Mouse (Mus musculus) forebrain, embryonic 16.5 days (tissue): ENCODE measurements around the gene Hoxa4. TPM values are rescaled to one million over a fixed set of nuclear protein-coding genes. Genes with fewer than 3 reads are reported as not detected.

ENCODE experiments used
- ATAC-seq: fragments of 200-750 bp; cut with Nextera tagmentation; 2 replicates; pipeline ENCODE4 v1.8.0; 2017; ENCODE audit warnings: mild to moderate bottlenecking, moderate library complexity
- H3K27ac ChIP-seq: fragments of 300-500 bp; sonication (generic); 2 replicates; pipeline ENCODE4 v1.5.1; 2014; ENCODE audit warnings: low read length, control low read depth
- H3K27me3 ChIP-seq: fragments of 300-500 bp; sonication (generic); replicated peaks from 2 replicates; pipeline ENCODE4 v1.6.1; 2014; ENCODE audit warnings: low read length; ENCODE audit not compliant: control insufficient read depth, insufficient read depth
- H3K36me3 ChIP-seq: fragments of 300-500 bp; sonication (generic); 2 replicates; pipeline ENCODE4 v1.6.1; 2014; ENCODE audit not compliant: control insufficient read depth, insufficient read depth
- H3K4me1 ChIP-seq: fragments of 300-500 bp; sonication (generic); replicated peaks from 2 replicates; pipeline ENCODE4 v1.6.1; 2014; ENCODE audit warnings: low read length; ENCODE audit not compliant: control insufficient read depth, insufficient read depth
- H3K4me2 ChIP-seq: fragments of 300-500 bp; sonication (generic); 2 replicates; pipeline ENCODE4 v1.6.1; 2014; ENCODE audit warnings: mild to moderate bottlenecking, low read length, control low read depth
- H3K4me3 ChIP-seq: fragments of 300-500 bp; sonication (generic); replicated peaks from 2 replicates; pipeline ENCODE4 v1.5.1; 2014; ENCODE audit warnings: mild to moderate bottlenecking, low read length, control low read depth
- H3K9ac ChIP-seq: fragments of 300-500 bp; sonication (generic); replicated peaks from 2 replicates; pipeline ENCODE4 v1.6.1; 2014; ENCODE audit warnings: low read depth, low read length, control low read depth
- H3K9me3 ChIP-seq: fragments of 300-500 bp; sonication (generic); 2 replicates; pipeline ENCODE4 v1.6.1; 2016; ENCODE audit warnings: low read length; ENCODE audit not compliant: control insufficient read depth
- WGBS: fragments of 180-500 bp; shearing (Covaris S2); extraction: QIAGEN DNeasy Blood & Tissue Kit; methylation state at CpG from one replicate; pipeline ENCODE4 v1.1.7; 2014; 5-methylcytosine and 5-hydroxymethylcytosine counted together
- polyA plus RNA-seq: library from polyadenylated mRNA; unstranded; fragments of >200 nt; fragmentation: Nextera tagmentation; extraction: Ambion mirVana; gene quantifications from 2 replicates; pipeline ENCODE4 v1.2.1, GENCODE M21; 2015

The Hoxa4 gene
- polyA plus RNA-seq, 1 experiment from 2014 or later, result not detected

DNA sequence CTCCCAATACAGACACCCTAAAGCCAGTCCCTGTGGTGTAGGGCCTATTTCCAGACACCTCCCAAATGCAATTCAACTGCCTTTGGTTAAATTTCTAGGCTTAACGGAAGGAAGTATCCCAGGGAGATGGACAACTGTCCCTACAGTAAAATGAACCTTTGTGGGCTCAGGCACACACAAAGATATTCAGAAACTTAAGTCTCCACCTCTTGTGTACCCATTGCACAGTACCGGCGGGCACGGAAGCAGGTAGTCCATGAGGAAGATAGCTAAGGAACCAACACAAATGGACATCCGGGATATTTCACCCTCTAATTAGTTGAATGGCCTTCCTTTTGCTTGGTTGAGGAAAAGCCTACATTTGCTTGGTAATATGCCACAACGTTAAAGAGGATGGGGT lies 15.2 kb downstream of the Hoxa4 start:
- Histone ChIP-seq H3K27ac (no peak overlapping the region), H3K9me3 (no peaks in the 10 kb centered on the region), H3K4me3 (no peak overlapping the region), H3K27me3 (peaks cover 88% of the 10 kb centered on the region), H3K4me1 (0 out of 2 replicates have a peak, but pooled peaks cover 3% of the 10 kb centered on the region), H3K4me2 (no peak overlapping the region), H3K36me3 (no peaks in the 10 kb centered on the region), H3K9ac (no peak overlapping the region)
- ATAC-seq, result no peak
- 3% methylated on average over 6 of the region's 6 CpGs for WGBS

DNA sequence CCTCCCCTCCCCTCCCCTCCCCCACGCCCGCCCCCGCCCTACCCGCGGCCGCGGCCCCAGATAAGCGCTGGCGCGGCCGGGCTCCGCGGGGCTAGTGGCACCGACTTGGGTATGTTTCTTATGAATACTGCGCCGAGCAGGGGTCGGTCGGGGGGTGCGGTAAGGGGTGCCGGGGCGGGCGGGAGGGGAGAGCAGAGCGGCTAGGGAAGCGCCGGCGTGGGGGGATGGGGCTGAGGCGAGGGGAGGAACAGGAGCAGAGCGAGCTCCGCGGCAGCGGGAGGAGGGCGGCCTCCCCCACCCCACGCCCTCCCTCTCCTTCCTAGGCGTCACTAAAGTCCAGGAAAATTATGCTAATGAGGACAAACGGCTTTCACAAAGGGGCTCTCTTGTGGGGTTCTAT lies 15.7 kb downstream of the Hoxa4 start:
- H3K36me3 ChIP-seq, result no peaks in the 10 kb centered on the region
- no peak overlapping the region for H3K4me2 ChIP-seq
- no peak overlapping the region for H3K9ac ChIP-seq
- WGBS, result 2% methylated on average over 25 of the region's 35 CpGs
- 0 out of 2 replicates have a peak, but pooled peaks cover 3% of the 10 kb centered on the region for H3K4me1 ChIP-seq
- no peaks in the 10 kb centered on the region for H3K9me3 ChIP-seq
- H3K4me3 ChIP-seq, result no peak overlapping the region
- ATAC-seq, result no peak
- peaks cover 88% of the 10 kb centered on the region for H3K27me3 ChIP-seq
- no peak overlapping the region for H3K27ac ChIP-seq

DNA sequence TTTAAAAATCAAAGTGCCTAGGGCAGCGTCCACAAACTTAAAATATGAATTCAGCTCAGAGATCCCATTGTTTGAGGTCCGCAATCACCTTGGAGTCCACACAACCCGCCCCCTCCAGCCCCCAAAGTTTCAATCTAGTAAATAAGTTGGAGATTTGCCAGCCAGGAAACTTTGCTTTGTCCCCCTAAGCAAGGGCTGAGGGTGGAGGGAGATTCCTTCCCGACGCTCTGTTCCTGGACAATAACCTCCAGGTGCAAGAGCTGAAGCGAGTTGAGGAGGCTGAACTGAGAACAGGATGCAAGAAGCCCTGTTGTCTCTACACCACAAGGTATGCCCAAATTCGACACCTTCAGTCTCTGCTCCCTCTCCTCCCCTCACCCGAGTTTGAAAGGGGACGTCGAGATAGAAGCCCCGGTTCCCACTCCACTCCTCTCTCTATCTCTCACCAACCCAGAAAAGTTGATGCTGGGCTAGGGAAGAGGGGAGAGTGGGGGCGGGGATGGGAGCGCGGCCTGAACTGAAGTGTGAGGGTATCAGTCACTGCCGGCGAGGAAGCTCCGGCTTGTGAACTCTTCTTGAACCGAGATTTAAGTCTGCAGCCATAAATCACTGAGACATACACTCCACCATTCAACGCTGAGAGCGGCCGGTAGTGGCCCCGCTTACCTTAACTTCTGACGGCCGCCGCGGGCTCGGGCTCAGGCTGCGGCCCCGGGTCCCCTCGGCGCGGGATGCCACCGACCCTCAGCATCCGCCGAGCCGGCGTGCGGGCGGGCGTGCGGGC lies 16.4 kb downstream of the Hoxa4 start:
- 0 out of 2 replicates have a peak, but pooled peaks cover 3% of the 10 kb centered on the region for H3K4me1 ChIP-seq
- H3K27ac ChIP-seq, result no peak overlapping the region
- ATAC-seq, result no peak
- H3K36me3 ChIP-seq, result no peaks in the 10 kb centered on the region
- H3K9me3 ChIP-seq, result no peaks in the 10 kb centered on the region
- under 1% methylated on average over 41 of the region's 41 CpGs for WGBS
- H3K27me3 ChIP-seq, result peaks cover 88% of the 10 kb centered on the region
- no peak overlapping the region for H3K4me3 ChIP-seq
- no peak overlapping the region for H3K4me2 ChIP-seq
- H3K9ac ChIP-seq, result no peak overlapping the region

DNA sequence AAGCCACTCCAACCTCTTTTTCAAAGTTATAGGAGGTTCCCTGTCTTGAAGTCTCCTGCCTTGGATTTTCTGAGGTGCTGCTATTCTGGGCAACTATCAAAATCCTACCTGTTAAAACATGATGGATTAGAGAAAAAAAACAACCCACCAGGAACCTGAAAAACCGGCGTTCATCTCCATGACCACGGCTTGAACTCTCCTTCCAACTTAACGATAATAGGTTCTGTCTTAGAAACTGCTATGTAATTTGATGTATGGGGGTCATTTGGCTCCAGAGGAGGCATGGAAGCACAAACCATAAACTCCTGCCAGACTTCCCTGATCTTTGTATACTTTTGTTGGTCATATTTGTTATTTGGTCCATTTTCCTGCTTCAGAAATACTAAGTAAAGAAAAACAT lies 17.9 kb downstream of the Hoxa4 start:
- H3K27ac ChIP-seq, result no peak overlapping the region

DNA sequence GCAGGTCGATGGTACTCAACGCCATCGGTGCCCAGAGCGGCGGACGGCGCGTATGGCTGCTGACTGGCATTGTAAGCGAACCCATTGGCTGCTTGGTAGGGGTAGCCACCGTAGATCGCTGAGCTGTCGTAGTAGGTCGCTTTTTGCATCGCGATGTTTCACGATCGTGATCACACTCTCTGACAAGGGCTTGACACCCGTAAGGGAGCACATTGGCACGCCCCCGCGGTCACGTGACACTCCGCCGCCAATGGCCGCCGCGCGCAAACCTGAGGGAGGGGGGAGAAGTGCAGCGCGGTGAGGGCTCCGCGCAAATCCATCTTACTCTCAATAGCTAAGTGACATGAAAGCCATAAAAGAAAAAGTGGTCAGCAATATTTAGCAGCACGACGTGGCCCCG lies 19.1 kb downstream of the Hoxa4 start:
- H3K9ac ChIP-seq, result no peak overlapping the region
- H3K27me3 ChIP-seq, result peaks cover 84% of the 10 kb centered on the region
- WGBS, result under 1% methylated on average over 35 of the region's 35 CpGs
- H3K9me3 ChIP-seq, result no peaks in the 10 kb centered on the region
- H3K36me3 ChIP-seq, result no peaks in the 10 kb centered on the region
- no peak for ATAC-seq
- no peak overlapping the region for H3K27ac ChIP-seq
- 0 out of 2 replicates have a peak, but pooled peaks cover 3% of the 10 kb centered on the region for H3K4me1 ChIP-seq
- peak overlapping the region; percentile 34; the same call in 1 of the 2 replicates for H3K4me2 ChIP-seq
- 0 out of 2 replicates have a peak overlapping the region, but pooled peaks have one; percentile 14 for H3K4me3 ChIP-seq

More for the DNA sequence above, 17.9 kb downstream of the Hoxa4 start:
- H3K4me2 ChIP-seq, result no peak overlapping the region
- no peaks in the 10 kb centered on the region for H3K36me3 ChIP-seq
- no peaks in the 10 kb centered on the region for H3K9me3 ChIP-seq
- no peak overlapping the region for H3K4me3 ChIP-seq
- WGBS, result 5% methylated on average over 4 of the region's 4 CpGs
- H3K4me1 ChIP-seq, result 0 out of 2 replicates have a peak, but pooled peaks cover 3% of the 10 kb centered on the region
- H3K9ac ChIP-seq, result no peak overlapping the region
- ATAC-seq, result no peak
- H3K27me3 ChIP-seq, result peaks cover 84% of the 10 kb centered on the region

DNA sequence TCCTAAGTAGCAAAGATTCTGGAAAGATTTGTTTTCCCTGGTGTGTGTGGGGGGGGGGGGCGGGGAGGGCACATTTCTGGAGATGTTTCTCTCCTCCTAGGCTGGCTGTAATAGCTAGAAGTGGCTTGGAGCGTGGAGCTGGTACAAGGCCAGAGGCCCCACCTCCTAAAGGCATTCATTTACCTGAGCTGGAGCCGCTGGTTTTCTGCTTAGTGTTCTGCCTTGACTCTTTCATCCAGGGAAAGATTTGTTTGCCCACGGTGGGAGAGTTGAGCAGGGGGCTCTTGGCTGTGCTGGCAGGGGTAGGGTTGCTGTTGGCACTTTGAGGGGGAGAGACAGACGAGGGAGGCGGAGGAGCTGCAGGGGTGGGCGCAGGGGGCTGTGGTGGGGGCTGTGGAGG lies 19.6 kb downstream of the Hoxa4 start:
- Histone ChIP-seq H3K27me3 (peaks cover 85% of the 10 kb centered on the region), H3K36me3 (no peaks in the 10 kb centered on the region), H3K9ac (no peak overlapping the region), H3K27ac (no peak overlapping the region), H3K4me1 (0 out of 2 replicates have a peak, but pooled peaks cover 3% of the 10 kb centered on the region), H3K9me3 (no peaks in the 10 kb centered on the region), H3K4me3 (no peak overlapping the region), H3K4me2 (no peak overlapping the region)
- 2% methylated on average over 6 of the region's 7 CpGs for WGBS
- no peak for ATAC-seq

DNA sequence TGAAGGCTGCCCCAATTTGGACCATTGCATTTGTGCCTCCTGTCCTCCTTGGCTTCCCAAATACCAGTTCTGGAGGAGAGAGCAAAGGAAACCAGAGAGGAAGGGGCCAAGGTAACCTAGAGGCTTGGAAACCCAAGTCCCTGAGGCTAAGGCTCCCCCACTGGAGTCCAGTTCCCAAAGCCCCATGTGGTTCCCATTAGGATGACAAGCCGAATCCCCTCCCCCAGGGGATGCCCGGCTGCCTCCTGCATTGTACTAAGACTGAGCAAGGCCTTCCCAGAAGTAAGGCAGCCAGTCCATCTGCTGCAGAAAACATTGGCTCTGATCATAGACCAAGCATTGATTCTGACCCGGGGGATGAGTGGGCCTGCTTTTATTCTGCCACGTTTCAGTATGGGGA lies 20.2 kb downstream of the Hoxa4 start:
- Histone ChIP-seq H3K4me3 (no peak overlapping the region), H3K27ac (no peak overlapping the region), H3K36me3 (no peaks in the 10 kb centered on the region), H3K4me1 (0 out of 2 replicates have a peak, but pooled peaks cover 3% of the 10 kb centered on the region), H3K27me3 (peaks cover 85% of the 10 kb centered on the region), H3K4me2 (no peak overlapping the region), H3K9ac (no peak overlapping the region), H3K9me3 (no peaks in the 10 kb centered on the region)
- WGBS, result 2% methylated on average over 4 of the region's 4 CpGs
- ATAC-seq, result no peak

DNA sequence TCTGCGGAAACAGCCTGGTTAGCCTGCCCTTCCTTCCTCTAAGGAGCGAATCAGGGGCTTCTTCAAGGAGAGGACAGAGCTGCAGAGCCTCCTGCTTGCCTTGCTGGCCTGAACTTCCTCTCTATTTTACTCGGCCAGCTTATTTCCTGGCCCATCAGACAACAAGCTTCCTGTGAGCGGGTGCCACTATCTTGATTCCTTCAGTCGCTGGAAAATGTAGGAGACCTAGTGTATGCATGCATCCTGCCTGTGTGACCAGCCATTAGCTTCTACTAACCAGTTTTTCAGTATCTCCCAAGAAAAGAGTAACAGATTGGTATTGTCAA lies 20.7 kb downstream of the Hoxa4 start:
- H3K4me3 ChIP-seq, result no peak overlapping the region
- no peak overlapping the region for H3K27ac ChIP-seq
- no peaks in the 10 kb centered on the region for H3K9me3 ChIP-seq
- 3% methylated on average over 5 of the region's 5 CpGs for WGBS
- no peaks in the 10 kb centered on the region for H3K36me3 ChIP-seq
- ATAC-seq, result no peak
- 0 out of 2 replicates have a peak, but pooled peaks cover 3% of the 10 kb centered on the region for H3K4me1 ChIP-seq
- H3K4me2 ChIP-seq, result no peak overlapping the region
- H3K27me3 ChIP-seq, result peaks cover 85% of the 10 kb centered on the region
- H3K9ac ChIP-seq, result no peak overlapping the region

DNA sequence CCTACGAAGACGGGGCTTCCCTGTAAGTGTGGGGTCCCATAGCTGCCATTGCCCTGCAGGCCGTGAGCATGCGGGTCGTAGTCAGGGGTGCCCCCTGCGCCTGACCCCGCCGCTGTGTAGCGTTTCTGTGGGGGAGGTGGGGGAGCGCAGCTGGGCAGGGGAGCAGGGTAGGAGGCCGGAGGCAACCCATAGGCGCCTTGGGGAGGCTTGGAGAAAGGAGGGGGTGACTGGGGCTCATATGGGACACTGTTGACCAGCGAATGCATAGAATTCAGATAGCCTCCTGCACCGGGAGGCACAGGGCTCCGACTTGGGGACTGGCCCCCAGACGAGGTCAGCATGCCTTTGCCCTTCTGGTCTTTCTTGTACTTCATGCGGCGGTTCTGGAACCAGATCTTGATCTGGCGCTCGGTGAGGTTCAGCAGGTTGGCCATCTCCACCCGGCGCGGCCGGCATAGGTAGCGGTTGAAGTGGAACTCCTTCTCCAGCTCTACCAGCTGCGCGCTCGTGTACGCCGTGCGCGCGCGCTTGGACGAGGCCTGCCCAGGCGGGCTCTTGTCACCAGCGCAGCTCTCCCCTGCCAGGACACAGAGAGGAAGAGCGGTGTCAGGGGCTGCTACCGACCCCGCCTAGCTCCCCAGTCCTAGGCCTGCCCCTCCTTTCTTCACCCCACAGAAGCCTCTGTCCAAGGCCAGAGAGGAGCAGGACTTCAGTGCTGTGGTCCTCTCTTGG lies 21.2 kb downstream of the Hoxa4 start:
- H3K4me3 ChIP-seq, result no peak overlapping the region
- 1% methylated on average over 40 of the region's 40 CpGs for WGBS
- H3K27ac ChIP-seq, result no peak overlapping the region
- no peaks in the 10 kb centered on the region for H3K36me3 ChIP-seq
- 0 out of 2 replicates have a peak, but pooled peaks cover 3% of the 10 kb centered on the region for H3K4me1 ChIP-seq
- no peak overlapping the region for H3K9ac ChIP-seq
- H3K27me3 ChIP-seq, result peaks cover 88% of the 10 kb centered on the region
- no peak for ATAC-seq
- H3K4me2 ChIP-seq, result no peak overlapping the region
- no peaks in the 10 kb centered on the region for H3K9me3 ChIP-seq
